Mouse (Mus musculus) heart, postnatal 0 days (tissue): Measurements from ENCODE around the gene Anks3.

Source experiments
- CTCF ChIP-seq: IDR thresholded peaks from 2 replicates; pipeline ENCODE4 v1.5.1; 2016; ENCODE audit warnings: antibody characterized with exemption, control low read depth, low read depth
- EP300 ChIP-seq: IDR thresholded peaks from 2 replicates; pipeline ENCODE4 v1.6.1; 2016; ENCODE audit warnings: antibody characterized with exemption, low read depth

DNA sequence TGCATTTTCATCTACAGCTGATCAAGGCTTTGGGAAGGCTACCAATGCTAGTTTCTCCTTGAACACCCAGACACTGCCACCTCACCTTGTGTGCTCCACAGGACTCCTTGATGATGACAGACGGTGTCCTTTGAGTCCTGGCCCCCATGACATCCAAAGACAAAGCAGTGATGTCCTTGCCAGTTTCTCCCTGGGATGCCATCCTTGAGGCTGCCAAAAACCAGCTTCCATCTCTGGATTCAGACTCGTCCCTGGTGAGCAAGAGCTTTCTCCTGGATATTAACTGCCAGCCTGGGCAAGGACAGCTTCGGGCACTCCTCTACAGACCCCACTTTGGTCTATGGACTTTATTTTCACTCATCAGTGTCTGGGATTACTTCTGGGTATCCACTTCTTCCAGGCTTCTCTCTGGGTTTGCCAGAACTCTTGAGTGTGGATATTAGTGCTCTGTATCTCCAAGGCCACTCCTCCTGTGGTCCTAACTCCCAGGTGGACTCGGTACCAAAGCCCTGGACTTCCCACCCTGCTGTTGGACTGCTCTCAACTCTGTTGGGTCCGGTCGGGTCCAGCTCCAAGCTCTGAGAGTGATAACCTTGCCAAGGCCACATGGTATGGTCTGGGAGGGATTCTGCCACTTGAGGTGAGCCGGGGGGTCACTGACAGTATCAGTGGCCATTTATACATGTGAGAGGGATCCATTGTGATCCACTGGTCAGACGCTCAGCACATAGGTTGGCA lies 1.6 kb upstream of the Anks3 start:
- TF ChIP-seq CTCF (no peak), EP300 (no peak)
